Mouse (Mus musculus): Measurements from ENCODE around the gene Slc1a1.

Gene Slc1a1

GRCm38 (mm10) chr19:28852001-28852400 lies 17.2 kb downstream of the Slc1a1 start:
- no peak for DNase-seq (ENCODE audit: low spot score in 2 of 2)

GRCm38 (mm10) chr19:28854831-28855230 lies 20.0 kb downstream of the Slc1a1 start:
- DNase-seq (ENCODE audit: low spot score in 2 of 2), result no peak

GRCm38 (mm10) chr19:28860246-28860645 lies 25.4 kb downstream of the Slc1a1 start:
- no peak for DNase-seq (ENCODE audit: low spot score in 2 of 2)

- DNase-seq (ENCODE audit: low spot score in 2 of 2), result no peak
Observed at GRCm38 (mm10) chr19:28863626-28864025, 28.8 kb downstream of the Slc1a1 start.

GRCm38 (mm10) chr19:28864981-28865380 lies 30.1 kb downstream of the Slc1a1 start:
- no peak for DNase-seq (ENCODE audit: low spot score in 2 of 2)

- DNase-seq (ENCODE audit: low spot score in 2 of 2), result no peak
Observed at GRCm38 (mm10) chr19:28865501-28865900, 30.7 kb downstream of the Slc1a1 start.

GRCm38 (mm10) chr19:28869251-28869855 lies 34.5 kb downstream of the Slc1a1 start:
- DNase-seq (ENCODE audit: low spot score in 2 of 2), result no peak

- no peak for DNase-seq (ENCODE audit: low spot score in 2 of 2)
Observed at GRCm38 (mm10) chr19:28870351-28870750, 35.5 kb downstream of the Slc1a1 start.

- DNase-seq (ENCODE audit: low spot score in 2 of 2), result no peak
Observed at GRCm38 (mm10) chr19:28879476-28879875, 44.6 kb downstream of the Slc1a1 start.

- no peak for DNase-seq (ENCODE audit: low spot score in 2 of 2)
Observed at GRCm38 (mm10) chr19:28883126-28883525, 48.3 kb downstream of the Slc1a1 start.

GRCm38 (mm10) chr19:28888496-28888895 lies 53.6 kb downstream of the Slc1a1 start:
- DNase-seq (ENCODE audit: low spot score in 2 of 2), result no peak

- no peak for DNase-seq (ENCODE audit: low spot score in 2 of 2)
Observed at GRCm38 (mm10) chr19:28889251-28889650, 54.4 kb downstream of the Slc1a1 start.

GRCm38 (mm10) chr19:28891238-28891637 lies 56.4 kb downstream of the Slc1a1 start:
- no peak for DNase-seq (ENCODE audit: low spot score in 2 of 2)

GRCm38 (mm10) chr19:28891864-28892263 lies 57.0 kb downstream of the Slc1a1 start:
- no peak for DNase-seq (ENCODE audit: low spot score in 2 of 2)

- DNase-seq (ENCODE audit: low spot score in 2 of 2), result no peak
Observed at GRCm38 (mm10) chr19:28896639-28897038, 61.8 kb downstream of the Slc1a1 start.

- no peak for DNase-seq (ENCODE audit: low spot score in 2 of 2)
Observed at GRCm38 (mm10) chr19:28897497-28897896, 62.6 kb downstream of the Slc1a1 start.

GRCm38 (mm10) chr19:28900771-28901170 lies 65.9 kb downstream of the Slc1a1 start:
- DNase-seq (ENCODE audit: low spot score in 2 of 2), result no peak

GRCm38 (mm10) chr19:28902111-28902510 lies 67.3 kb downstream of the Slc1a1 start:
- no peak for DNase-seq (ENCODE audit: low spot score in 2 of 2)

- no peak for DNase-seq (ENCODE audit: low spot score in 2 of 2)
Observed at GRCm38 (mm10) chr19:28902806-28903205, 68.0 kb downstream of the Slc1a1 start.

GRCm38 (mm10) chr19:28903536-28904119 lies 68.8 kb downstream of the Slc1a1 start:
- no peak for DNase-seq (ENCODE audit: low spot score in 2 of 2)

GRCm38 (mm10) chr19:28908186-28908585 lies 73.3 kb downstream of the Slc1a1 start:
- no peak for DNase-seq (ENCODE audit: low spot score in 2 of 2)

GRCm38 (mm10) chr19:28908693-28909092 lies 73.8 kb downstream of the Slc1a1 start:
- no peak for DNase-seq (ENCODE audit: low spot score in 2 of 2)

GRCm38 (mm10) chr19:28914598-28914997 lies 79.7 kb downstream of the Slc1a1 start:
- DNase-seq (ENCODE audit: low spot score in 2 of 2), result no peak
